Mouse (Mus musculus) embryonic facial prominence, embryonic 12.5 days (tissue): Measurements from ENCODE around the gene Prss48. TPM values are rescaled to one million over a fixed set of nuclear protein-coding genes. Genes with fewer than 3 reads are reported as not detected.

Experiments
- ATAC-seq: fragments of 200-750 bp; cut with Nextera tagmentation; 2 replicates; pipeline ENCODE4 v1.8.0; 2017; ENCODE audit not compliant: insufficient number of reproducible peaks, insufficient read depth, low FRiP score, low TSS enrichment
- H3K27ac ChIP-seq: fragments of 300-500 bp; sonication (generic); 2 replicates; pipeline ENCODE4 v1.5.1; 2016; ENCODE audit warnings: mild to moderate bottlenecking
- H3K27me3 ChIP-seq: fragments of 300-500 bp; sonication (generic); 2 replicates; pipeline ENCODE4 v1.6.1; 2016; ENCODE audit warnings: mild to moderate bottlenecking, moderate library complexity
- H3K36me3 ChIP-seq: fragments of 300-500 bp; sonication (generic); 2 replicates; pipeline ENCODE4 v1.6.1; 2016; ENCODE audit warnings: mild to moderate bottlenecking
- H3K4me1 ChIP-seq: fragments of 300-500 bp; sonication (generic); 2 replicates; pipeline ENCODE4 v1.6.1; 2016
- H3K4me2 ChIP-seq: fragments of 300-500 bp; sonication (generic); replicated peaks from 2 replicates; pipeline ENCODE4 v1.6.1; 2016; ENCODE audit warnings: mild to moderate bottlenecking, moderate library complexity
- H3K4me3 ChIP-seq: fragments of 300-500 bp; sonication (generic); 2 replicates; pipeline ENCODE4 v1.5.1; 2016; ENCODE audit warnings: mild to moderate bottlenecking
- H3K9ac ChIP-seq: fragments of 300-500 bp; sonication (generic); 2 replicates; pipeline ENCODE4 v1.6.1; 2016; ENCODE audit warnings: mild to moderate bottlenecking, moderate library complexity
- H3K9me3 ChIP-seq: fragments of 300-500 bp; sonication (generic); 2 replicates; pipeline ENCODE4 v1.6.1; 2016; ENCODE audit warnings: mild to moderate bottlenecking, moderate library complexity
- WGBS: fragments of 180-500 bp; shearing (Covaris S2); methylation state at CpG from one replicate; pipeline ENCODE4 v1.1.7; 2016; 5-methylcytosine and 5-hydroxymethylcytosine counted together
- polyA plus RNA-seq: library from polyadenylated mRNA; unstranded; fragments of >200 nt; fragmentation: Nextera tagmentation; extraction: Ambion mirVana; gene quantifications from 2 replicates; pipeline ENCODE4 v1.2.1, GENCODE M21; 2016

Prss48 gene
- polyA plus RNA-seq, 1 experiment from 2014 or later, result not detected

DNA sequence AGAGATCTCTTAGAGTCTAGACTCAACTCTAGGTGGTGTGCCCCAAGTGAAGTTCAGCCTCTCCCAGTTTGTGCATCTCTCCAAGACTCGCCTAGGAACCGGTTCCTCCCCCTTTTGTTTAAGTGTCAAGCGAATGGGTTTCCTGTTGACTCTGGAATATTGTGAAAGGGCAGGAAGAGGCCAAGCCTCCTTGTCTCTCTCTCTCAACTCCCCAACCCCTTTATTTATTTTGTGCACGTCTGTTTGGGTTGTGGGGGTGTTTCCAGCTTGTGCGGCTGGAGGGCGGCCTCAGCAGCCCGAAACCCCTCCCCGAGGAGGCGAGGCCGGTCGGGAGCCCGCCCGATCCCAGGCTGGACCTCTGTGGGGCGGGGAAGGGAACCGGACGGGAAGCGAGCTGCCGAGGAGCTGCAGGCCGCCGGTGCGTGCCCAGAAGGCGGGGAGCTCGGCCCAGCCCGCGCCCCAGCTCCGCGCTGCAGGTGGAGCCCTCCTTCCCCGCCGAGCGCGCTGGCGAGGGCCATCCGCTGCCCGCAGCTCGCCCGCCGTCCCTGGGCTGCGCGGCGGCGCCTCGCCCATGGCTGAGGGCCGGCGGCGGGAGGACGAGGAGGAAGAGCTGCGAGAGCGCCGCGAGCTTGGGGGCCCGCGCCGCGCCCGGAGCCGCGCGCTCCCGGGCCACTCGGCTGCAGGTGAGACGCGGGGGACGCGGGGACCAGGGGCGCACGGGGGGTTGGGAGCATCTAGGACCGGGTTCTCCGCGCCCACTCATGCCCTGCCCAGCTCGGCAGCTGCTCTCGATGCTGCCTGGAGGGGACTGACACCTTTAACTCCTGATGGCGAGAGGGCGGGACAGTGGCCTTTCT, 31.3 kb downstream of the Prss48 start, which contains the start of gene Sh3d19:
TSS of gene Sh3d19 (plus strand) at position 368 of the 857 bp plus-strand sequence.
- peak within 1 kb of the TSS; percentile 85 for H3K4me3 ChIP-seq
- peak; percentile 87 for ATAC-seq

DNA sequence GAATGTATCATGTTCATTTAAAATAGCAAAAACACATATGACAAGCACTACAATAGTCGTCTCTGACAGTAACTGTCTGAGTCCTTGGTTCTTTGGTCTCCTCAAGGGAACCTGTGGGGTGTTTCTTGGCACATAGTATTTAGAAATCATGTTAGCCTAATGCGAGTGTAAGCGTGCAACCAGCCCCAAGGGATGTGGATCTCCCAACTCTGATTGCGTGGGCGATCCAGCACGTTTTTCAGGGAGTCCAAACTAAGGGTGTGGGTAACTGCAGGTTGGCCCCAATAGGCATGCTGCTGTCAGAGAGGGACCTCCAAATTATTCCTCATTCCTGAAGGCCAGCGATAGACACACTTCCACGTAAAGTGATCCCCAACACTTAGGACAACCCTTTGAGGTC, 33.3 kb downstream of the Prss48 start:
- WGBS, result 81% methylated on average over 8 of the region's 8 CpGs
- Histone ChIP-seq H3K4me1 (peaks cover 14% of the 10 kb centered on the region), H3K36me3 (no peaks in the 10 kb centered on the region), H3K4me2 (no peak overlapping the region), H3K4me3 (no peak overlapping the region), H3K9ac (no peak overlapping the region), H3K9me3 (no peaks in the 10 kb centered on the region), H3K27me3 (no peaks in the 10 kb centered on the region), H3K27ac (no peak overlapping the region)
- no peak for ATAC-seq

More for the DNA sequence above, 31.3 kb downstream of the Prss48 start, which contains the start of gene Sh3d19:
- under 1% methylated on average over 64 of the region's 73 CpGs for WGBS
- peak within 1 kb of the TSS; percentile 66 for H3K4me2 ChIP-seq
- no peaks in the 10 kb centered on the region for H3K27me3 ChIP-seq
- H3K9me3 ChIP-seq, result no peaks in the 10 kb centered on the region
- H3K4me1 ChIP-seq, result peaks cover 14% of the 10 kb centered on the region
- no peaks in the 10 kb centered on the region for H3K36me3 ChIP-seq
- peak within 1 kb of the TSS; percentile 73 for H3K27ac ChIP-seq
- H3K9ac ChIP-seq, result peak within 1 kb of the TSS; percentile 90

DNA sequence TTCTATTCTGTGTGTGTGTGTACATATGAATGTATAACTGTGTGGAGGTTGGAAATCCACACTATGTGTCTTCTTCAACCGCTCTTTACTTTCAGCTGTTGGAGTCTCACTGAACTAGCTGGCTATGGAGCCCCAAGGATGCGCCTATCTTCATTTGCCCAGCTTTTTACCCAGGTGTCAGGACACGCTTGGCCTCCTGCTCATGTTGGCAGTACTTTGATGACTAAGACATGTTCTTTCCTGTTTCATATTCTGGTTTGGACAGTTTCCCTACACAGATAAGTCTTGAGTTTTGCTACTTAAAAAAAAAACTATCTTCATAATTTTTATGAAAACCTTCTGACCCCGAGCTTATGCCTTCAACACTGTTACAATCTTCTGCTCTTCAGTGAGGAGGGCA, 36.8 kb downstream of the Prss48 start:
- Histone ChIP-seq H3K4me3 (no peak overlapping the region), H3K27me3 (no peaks in the 10 kb centered on the region), H3K4me1 (peaks cover 5% of the 10 kb centered on the region; the same call in 1 of the 2 replicates), H3K4me2 (no peak overlapping the region), H3K36me3 (no peaks in the 10 kb centered on the region), H3K9ac (no peak overlapping the region), H3K9me3 (no peaks in the 10 kb centered on the region), H3K27ac (no peak overlapping the region)
- 79% methylated on average over 4 of the region's 4 CpGs for WGBS
- ATAC-seq, result no peak

DNA sequence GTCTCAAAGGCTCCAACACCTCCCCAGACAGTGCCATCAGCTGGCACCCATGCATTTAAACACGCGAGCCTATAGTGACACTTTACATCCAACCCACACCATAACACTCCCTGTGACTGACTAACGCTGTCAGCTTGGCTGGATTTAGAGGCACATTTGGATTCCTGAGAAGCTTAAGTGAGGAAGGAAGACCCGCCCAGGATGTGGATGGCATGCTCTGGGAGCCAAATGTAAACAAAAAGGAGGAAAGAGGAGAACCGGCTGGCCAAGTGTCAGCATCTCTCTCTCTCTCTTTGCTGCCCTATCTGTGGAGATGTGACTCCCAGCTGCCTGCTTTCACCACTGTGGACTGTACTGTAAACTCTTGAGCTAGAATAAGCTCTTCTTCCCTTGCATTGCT, 41.2 kb downstream of the Prss48 start:
- Histone ChIP-seq H3K4me2 (no peak overlapping the region), H3K27me3 (no peaks in the 10 kb centered on the region), H3K9me3 (no peaks in the 10 kb centered on the region), H3K4me3 (no peak overlapping the region), H3K4me1 (peaks cover 4% of the 10 kb centered on the region; the same call in 1 of the 2 replicates), H3K27ac (no peak overlapping the region), H3K9ac (no peak overlapping the region), H3K36me3 (no peaks in the 10 kb centered on the region)
- 30% methylated on average over 5 of the region's 5 CpGs for WGBS
- ATAC-seq, result no peak

DNA sequence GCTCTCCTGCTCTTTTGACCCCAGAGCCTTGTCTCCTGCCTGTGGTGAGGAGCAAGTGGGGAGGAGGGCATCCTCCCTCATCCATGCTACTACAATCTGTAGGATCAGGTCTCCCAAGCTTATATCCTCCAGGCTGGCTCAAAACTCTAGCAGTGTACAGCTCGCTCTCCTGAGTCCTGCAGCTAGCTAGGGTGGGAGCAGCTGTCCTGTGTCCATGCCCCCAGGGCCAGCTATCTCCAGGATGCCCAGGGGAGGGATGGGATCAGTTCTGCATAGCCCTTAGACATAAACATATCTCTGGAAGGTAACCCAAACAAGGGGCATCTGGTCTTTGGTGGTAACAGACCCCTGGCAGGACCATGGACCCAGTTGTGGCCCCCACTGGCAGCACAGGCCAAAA, 42.6 kb downstream of the Prss48 start:
- Histone ChIP-seq H3K27me3 (no peaks in the 10 kb centered on the region), H3K27ac (no peak overlapping the region), H3K4me1 (peaks cover 4% of the 10 kb centered on the region; the same call in 1 of the 2 replicates), H3K36me3 (no peaks in the 10 kb centered on the region), H3K9me3 (no peaks in the 10 kb centered on the region), H3K4me3 (no peak overlapping the region), H3K4me2 (no peak overlapping the region), H3K9ac (no peak overlapping the region)
- WGBS, result 81% methylated on average over 1 of the region's 1 CpGs
- ATAC-seq, result no peak

DNA sequence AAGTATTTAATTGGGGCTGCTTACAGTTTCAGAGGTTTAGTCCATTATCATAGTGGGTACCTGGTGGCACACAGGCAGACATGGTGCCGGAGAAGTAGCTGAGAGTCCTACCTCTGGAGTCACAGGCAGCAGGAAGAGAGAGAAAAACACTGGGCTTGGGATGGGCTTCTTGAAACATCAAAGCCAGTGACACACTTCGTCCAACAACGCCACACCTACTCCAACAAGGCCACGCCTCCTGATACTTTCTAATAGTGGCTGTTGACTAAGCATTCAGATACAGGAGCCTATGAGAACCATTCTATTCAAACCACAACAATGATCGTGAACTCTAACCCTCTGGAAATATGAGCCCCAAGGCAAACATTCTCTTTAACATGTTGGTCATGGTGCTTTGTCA, 46.6 kb downstream of the Prss48 start:
- H3K4me2 ChIP-seq, result no peak overlapping the region
- no peak overlapping the region for H3K9ac ChIP-seq
- ATAC-seq, result no peak
- H3K9me3 ChIP-seq, result no peaks in the 10 kb centered on the region
- H3K4me3 ChIP-seq, result no peak overlapping the region
- H3K27me3 ChIP-seq, result no peaks in the 10 kb centered on the region
- H3K36me3 ChIP-seq, result no peaks in the 10 kb centered on the region
- 83% methylated on average over 5 of the region's 5 CpGs for WGBS
- H3K27ac ChIP-seq, result no peak overlapping the region
- no peaks in the 10 kb centered on the region for H3K4me1 ChIP-seq

DNA sequence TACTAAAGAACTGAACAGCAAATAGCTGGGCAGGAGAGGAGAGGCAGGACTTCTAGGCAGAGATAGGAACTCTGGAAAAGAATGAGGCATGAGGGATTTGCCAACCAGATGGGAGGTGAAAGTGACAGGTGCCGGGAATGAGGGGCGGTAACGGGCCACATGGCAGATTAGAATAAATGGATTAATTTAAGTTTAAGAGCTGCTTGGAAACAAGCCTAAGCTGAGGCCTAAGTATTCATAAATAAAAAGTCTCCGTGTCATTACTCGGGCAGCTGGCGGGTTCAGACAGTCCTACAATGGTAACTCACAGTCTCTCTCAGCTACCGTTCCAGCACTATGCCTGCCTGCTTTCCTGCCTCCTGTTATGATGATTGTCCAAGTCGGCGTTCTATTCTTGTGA, 47.0 kb downstream of the Prss48 start:
- 96% methylated on average over 9 of the region's 9 CpGs for WGBS
- no peak for ATAC-seq

DNA sequence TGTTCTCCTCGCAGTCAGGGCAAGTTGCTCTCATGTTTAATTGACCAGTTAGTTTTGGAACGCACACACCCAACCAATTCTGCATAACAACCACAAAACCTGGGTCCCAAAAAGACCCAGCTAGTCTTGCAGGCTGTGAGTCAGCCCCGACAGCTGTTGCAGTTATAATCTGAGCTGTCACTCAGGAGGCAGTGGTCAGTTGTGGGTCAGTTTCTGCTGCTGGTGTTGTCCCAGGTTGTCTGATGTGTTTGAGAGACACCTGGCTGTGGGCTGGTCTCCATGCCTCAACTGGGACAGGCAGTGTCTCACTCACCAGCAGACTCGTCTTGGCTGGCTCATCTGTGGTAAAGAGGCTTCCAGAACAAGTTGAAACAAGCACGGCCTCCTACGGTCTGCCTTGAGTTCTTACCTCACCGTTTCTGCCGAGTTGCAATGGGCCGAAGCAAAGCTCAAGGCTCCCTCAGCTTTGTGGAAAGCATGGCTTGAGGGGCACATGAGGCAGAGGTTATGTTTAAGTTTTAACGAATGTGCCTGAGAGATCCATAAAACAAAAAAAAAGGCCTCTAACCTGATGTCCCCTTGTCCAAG, 49.5 kb downstream of the Prss48 start:
- 82% methylated on average over 10 of the region's 10 CpGs for WGBS

More for the DNA sequence above, 47.0 kb downstream of the Prss48 start:
- no peaks in the 10 kb centered on the region for H3K27me3 ChIP-seq
- no peak overlapping the region for H3K27ac ChIP-seq
- H3K4me1 ChIP-seq, result no peaks in the 10 kb centered on the region
- H3K9me3 ChIP-seq, result no peaks in the 10 kb centered on the region
- H3K4me2 ChIP-seq, result no peak overlapping the region
- no peaks in the 10 kb centered on the region for H3K36me3 ChIP-seq
- H3K9ac ChIP-seq, result no peak overlapping the region
- no peak overlapping the region for H3K4me3 ChIP-seq

DNA sequence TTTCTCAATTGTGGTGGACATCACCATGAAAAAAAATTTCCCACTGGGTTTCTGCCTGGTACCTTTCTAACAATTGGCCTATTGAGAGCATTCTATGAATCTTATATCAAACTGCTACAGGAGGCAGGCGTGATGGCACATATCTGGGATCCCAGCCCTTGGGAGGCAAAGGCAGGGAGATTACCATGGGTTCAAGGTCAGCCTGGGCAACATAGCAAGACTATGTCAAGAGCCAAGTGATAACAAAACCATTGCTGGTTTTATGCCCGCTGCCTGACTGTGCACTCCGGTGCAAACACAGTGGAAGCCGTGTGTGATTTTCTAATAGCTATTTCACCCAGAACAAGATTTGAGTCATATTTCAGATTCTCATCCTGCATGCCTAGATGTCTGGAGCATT, 51.4 kb downstream of the Prss48 start:
- Histone ChIP-seq H3K27ac (no peak overlapping the region), H3K4me2 (no peak overlapping the region), H3K9me3 (no peaks in the 10 kb centered on the region), H3K4me3 (no peak overlapping the region), H3K27me3 (no peaks in the 10 kb centered on the region), H3K4me1 (no peaks in the 10 kb centered on the region), H3K36me3 (no peaks in the 10 kb centered on the region), H3K9ac (no peak overlapping the region)
- no peak for ATAC-seq
- 93% methylated on average over 4 of the region's 4 CpGs for WGBS

More for the DNA sequence above, 49.5 kb downstream of the Prss48 start:
- ATAC-seq, result no peak
- no peak overlapping the region for H3K4me2 ChIP-seq
- H3K27me3 ChIP-seq, result no peaks in the 10 kb centered on the region
- no peaks in the 10 kb centered on the region for H3K4me1 ChIP-seq
- H3K9me3 ChIP-seq, result no peaks in the 10 kb centered on the region
- H3K27ac ChIP-seq, result no peak overlapping the region
- H3K36me3 ChIP-seq, result no peaks in the 10 kb centered on the region
- no peak overlapping the region for H3K9ac ChIP-seq
- H3K4me3 ChIP-seq, result no peak overlapping the region

Other genes with a start within 250 kb of the Prss48 start
- 2.3 and 2.6 TPM in 2 replicates for gene Fam160a1, start 185.2 kb downstream of the Prss48 start, polyA plus RNA-seq
- gene Glt28d2, start 115.0 kb downstream of the Prss48 start, polyA plus RNA-seq, result 1.3 TPM in 2 replicates
- gene Gm37240, start 115.0 kb downstream of the Prss48 start, polyA plus RNA-seq, result 4.0 and 4.8 TPM in 2 replicates
- gene Sh3d19, start 31.4 kb downstream of the Prss48 start, polyA plus RNA-seq, result 24.5 and 24.9 TPM in 2 replicates
- gene Rps3a1, start 140.2 kb upstream of the Prss48 start, polyA plus RNA-seq, result 1,151 and 1,201 TPM in 2 replicates
- 6.4 and 7.3 TPM in 2 replicates for gene Lrba, start 222.2 kb upstream of the Prss48 start, polyA plus RNA-seq